ENCODE assay signal across 11 mouse cellular contexts in the genomic region with DNA sequence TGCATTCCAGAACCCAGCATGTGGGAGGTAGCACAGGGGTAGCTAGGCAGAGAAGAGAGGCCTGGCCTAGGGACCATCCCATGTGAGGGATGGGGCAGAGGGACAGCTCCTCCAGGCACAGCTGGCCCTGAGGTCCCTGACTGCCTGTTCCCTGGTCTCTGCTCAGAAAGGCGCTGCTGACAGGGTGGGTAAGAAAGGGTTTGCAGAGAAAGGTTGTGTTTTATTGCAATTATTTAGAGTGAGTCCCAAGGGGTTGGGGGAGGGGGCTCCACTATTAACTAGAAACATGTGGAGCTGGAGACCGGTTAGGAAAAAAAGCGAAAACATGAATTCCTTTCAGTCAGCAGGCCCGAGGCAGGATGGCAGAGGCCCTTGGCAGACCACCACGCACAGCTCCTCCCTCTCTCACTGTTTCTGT. TPM values are rescaled to one million over a fixed set of nuclear protein-coding genes. Genes with fewer than 3 reads are reported as not detected.
DNase-seq lines count a peak whose midpoint lies in the region; ATAC-seq and TF ChIP-seq lines count a peak whose summit lies in the region.
"Had no signal": no experiment of that assay in that cellular context is flagged by ENCODE, and none has a peak within 500 bp of the region (broad histone marks: within the 10 kb centered on the region; RNA-seq: fewer than 3 reads in every experiment).

No protein-coding gene starts in this region.

- H3K4me1 ChIP-seq in heart, embryonic 12.5 days (replicated peaks), result peaks cover 42% of the 10 kb centered on the region
- H3K4me1 ChIP-seq in E14TG2a.4 (replicated peaks; ENCODE audit: low read depth, low read length), result peaks cover 94% of the 10 kb centered on the region
- H3K4me1 ChIP-seq in embryonic facial prominence, embryonic 15.5 days, result peaks cover 36% of the 10 kb centered on the region
- H3K4me1 ChIP-seq in limb, embryonic 10.5 days, result peaks cover 68% of the 10 kb centered on the region

- no peak for DNase-seq in heart, postnatal 25 days (ENCODE audit: low spot score)
- DNase-seq in limb, embryonic 10.5 days (ENCODE audit: low spot score), result peak; percentile 74
- DNase-seq in layer of hippocampus, adult 9-11 months, result no peak
- DNase-seq in gastrocnemius, postnatal 25 days, result no peak
- no peak for DNase-seq in liver
- DNase-seq: thymus, postnatal 14 days had no signal

- no peak overlapping the region for H3K9ac ChIP-seq in heart, embryonic 12.5 days
- H3K9ac ChIP-seq in embryonic facial prominence, embryonic 15.5 days, result 0 out of 2 replicates have a peak overlapping the region, but pooled peaks have one; percentile 6

- H3K27ac ChIP-seq in heart, embryonic 12.5 days (ENCODE audit: poor library complexity, severe bottlenecking), result peak overlapping the region; percentile 65
- H3K27ac ChIP-seq in embryonic facial prominence, embryonic 15.5 days (replicated peaks), result peak overlapping the region; percentile 93
- H3K27ac ChIP-seq in limb, embryonic 10.5 days, result peak overlapping the region; percentile 92

- 66% methylated on average over 5 of the region's 5 CpGs for WGBS in heart, embryonic 12.5 days
- WGBS in embryonic facial prominence, embryonic 15.5 days, result 11% methylated on average over 5 of the region's 5 CpGs
- WGBS in limb, embryonic 10.5 days, result 14% methylated on average over 5 of the region's 5 CpGs

- peaks cover 62% of the 10 kb centered on the region for H3K27me3 ChIP-seq in heart, embryonic 12.5 days (replicated peaks)
- no peaks in the 10 kb centered on the region for H3K27me3 ChIP-seq in E14TG2a.4 (ENCODE audit: insufficient read depth, low read length)
- H3K27me3 ChIP-seq in embryonic facial prominence, embryonic 15.5 days, result no peaks in the 10 kb centered on the region
- H3K27me3 ChIP-seq in limb, embryonic 10.5 days (ENCODE audit: low read depth, poor library complexity, severe bottlenecking), result no peaks in the 10 kb centered on the region
- H3K27me3 ChIP-seq: CH12.LX had no signal

- H3K9me3 ChIP-seq in heart, embryonic 12.5 days (replicated peaks), result no peaks in the 10 kb centered on the region
- H3K9me3 ChIP-seq in E14TG2a.4 (ENCODE audit: low read length), result no peaks in the 10 kb centered on the region
- H3K9me3 ChIP-seq in embryonic facial prominence, embryonic 15.5 days (replicated peaks), result no peaks in the 10 kb centered on the region
- H3K9me3 ChIP-seq in limb, embryonic 10.5 days (replicated peaks), result no peaks in the 10 kb centered on the region

- no peak overlapping the region for H3K4me3 ChIP-seq in heart, embryonic 12.5 days
- H3K4me3 ChIP-seq in E14TG2a.4 (replicated peaks; ENCODE audit: low read length), result peak overlapping the region; percentile 80
- H3K4me3 ChIP-seq in embryonic facial prominence, embryonic 15.5 days (replicated peaks), result no peak overlapping the region
- peak overlapping the region; percentile 33 for H3K4me3 ChIP-seq in limb, embryonic 10.5 days

- no peak for TF ChIP-seq CTCF in E14TG2a.4 (conservative IDR thresholded peaks at IDR 0.05; ENCODE audit: low read length)

- no peak overlapping the region for H3K4me2 ChIP-seq in heart, embryonic 12.5 days
- H3K4me2 ChIP-seq in embryonic facial prominence, embryonic 15.5 days (replicated peaks), result peak overlapping the region; percentile 22

- H3K36me3 ChIP-seq in heart, embryonic 12.5 days, result peaks cover 30% of the 10 kb centered on the region
- peaks cover 66% of the 10 kb centered on the region for H3K36me3 ChIP-seq in E14TG2a.4 (ENCODE audit: insufficient read depth, low read length)
- H3K36me3 ChIP-seq in embryonic facial prominence, embryonic 15.5 days, result 0 out of 2 replicates have a peak, but pooled peaks cover 8% of the 10 kb centered on the region
- peaks cover 60% of the 10 kb centered on the region for H3K36me3 ChIP-seq in limb, embryonic 10.5 days

- intact Hi-C loops in heart, postnatal 25 days (cut with DNase I), result no loop called here

- ATAC-seq in heart, embryonic 12.5 days (ENCODE audit: insufficient number of reproducible peaks, low FRiP score), result no peak
- ATAC-seq in embryonic facial prominence, embryonic 15.5 days (ENCODE audit: insufficient number of reproducible peaks, low FRiP score, low TSS enrichment, low read depth), result peak; percentile 68

RNA-seq across cellular contexts. Expression of a gene that starts 7.1 kb away (rescaled TPM):
- 7.8 and 8.3 TPM in 2 replicates for polyA plus RNA-seq in heart, embryonic 12.5 days (2016; fragmentation: Nextera tagmentation; extraction: Ambion mirVana)
- 1 to 10 TPM; 2.8 to 3.4 TPM for total RNA-seq in heart, postnatal 25 days (2021)
- polyA plus RNA-seq in embryonic facial prominence, embryonic 15.5 days (2015; fragmentation: Nextera tagmentation; extraction: Ambion mirVana), result 22.2 and 25.3 TPM in 2 replicates
- polyA plus RNA-seq in limb, embryonic 10.5 days (2016; fragmentation: Nextera tagmentation; extraction: Ambion mirVana), result 27.5 and 31.2 TPM in 2 replicates
- total RNA-seq in gastrocnemius, postnatal 25 days (2021), result 1 to 10 TPM; 2.6 to 4.2 TPM

RNA-seq across cellular contexts. Expression of a gene that starts 7.2 kb away (rescaled TPM):
- polyA plus RNA-seq in heart, embryonic 12.5 days (2016; fragmentation: Nextera tagmentation; extraction: Ambion mirVana), result 66.5 and 74.6 TPM in 2 replicates
- 100 to 1,000 TPM in 1 of 2 experiments, 10 to 100 TPM in 1; 93.9 to 101 TPM for total RNA-seq in heart, postnatal 25 days (2021)
- polyA plus RNA-seq in embryonic facial prominence, embryonic 15.5 days (2015; fragmentation: Nextera tagmentation; extraction: Ambion mirVana), result 57.8 and 64.4 TPM in 2 replicates
- polyA plus RNA-seq in limb, embryonic 10.5 days (2016; fragmentation: Nextera tagmentation; extraction: Ambion mirVana), result 63.2 and 79.5 TPM in 2 replicates
- total RNA-seq in gastrocnemius, postnatal 25 days (2021), result 10 to 100 TPM; 65.8 to 67.8 TPM

RNA-seq across cellular contexts. Expression of a gene that starts 10.5 kb away (rescaled TPM):
- polyA plus RNA-seq in heart, embryonic 12.5 days (2016; fragmentation: Nextera tagmentation; extraction: Ambion mirVana), result 56.6 and 59.7 TPM in 2 replicates
- 100 to 1,000 TPM in 1 of 2 experiments, 10 to 100 TPM in 1; 96.0 to 135 TPM for total RNA-seq in heart, postnatal 25 days (2021)
- polyA plus RNA-seq in embryonic facial prominence, embryonic 15.5 days (2015; fragmentation: Nextera tagmentation; extraction: Ambion mirVana), result 64.4 and 65.9 TPM in 2 replicates
- polyA plus RNA-seq in limb, embryonic 10.5 days (2016; fragmentation: Nextera tagmentation; extraction: Ambion mirVana), result 47.2 and 57.1 TPM in 2 replicates
- 10 to 100 TPM; 36.6 to 41.8 TPM for total RNA-seq in gastrocnemius, postnatal 25 days (2021)

RNA-seq across cellular contexts. Expression of a gene that starts 18.7 kb away (rescaled TPM):
- polyA plus RNA-seq in heart, embryonic 12.5 days (2016; fragmentation: Nextera tagmentation; extraction: Ambion mirVana), result not detected in 2 replicates
- total RNA-seq in heart, postnatal 25 days (2021), result not detected
- polyA plus RNA-seq in embryonic facial prominence, embryonic 15.5 days (2015; fragmentation: Nextera tagmentation; extraction: Ambion mirVana), result 0.36 and 0.56 TPM in 2 replicates
- polyA plus RNA-seq in limb, embryonic 10.5 days (2016; fragmentation: Nextera tagmentation; extraction: Ambion mirVana), result 0.88 and 1.1 TPM in 2 replicates
- total RNA-seq in gastrocnemius, postnatal 25 days (2021), result not detected
- total RNA-seq: CH12.LX; neutrophil, adult 5-6 weeks had no signal

RNA-seq across cellular contexts. Expression of a gene that starts 29.9 kb away (rescaled TPM):
- polyA plus RNA-seq in heart, embryonic 12.5 days (2016; fragmentation: Nextera tagmentation; extraction: Ambion mirVana), result 20.1 and 21.2 TPM in 2 replicates
- 10 to 100 TPM; 17.5 to 17.9 TPM for total RNA-seq in heart, postnatal 25 days (2021)
- polyA plus RNA-seq in embryonic facial prominence, embryonic 15.5 days (2015; fragmentation: Nextera tagmentation; extraction: Ambion mirVana), result 23.8 and 26.8 TPM in 2 replicates
- polyA plus RNA-seq in limb, embryonic 10.5 days (2016; fragmentation: Nextera tagmentation; extraction: Ambion mirVana), result 34.5 and 36.7 TPM in 2 replicates
- total RNA-seq in gastrocnemius, postnatal 25 days (2021), result 10 to 100 TPM; 17.7 to 20.2 TPM

Comparison
In these comparisons a context has a peak if more than half of its experiments do, and no peak if none do; other contexts are left out.
1. H3K4me3 ChIP-seq: peak in E14TG2a.4 (single experiment) and limb, embryonic 10.5 days (single experiment); none in heart, embryonic 12.5 days (single experiment) and embryonic facial prominence, embryonic 15.5 days (single experiment).
2. Peak in every context shown above with its lines, with median percentiles within 50 percentile points of each other: H3K27ac ChIP-seq.